In genomic region chr13:37312951-37313350, GRCm38 (mm10) we compare ENCODE assay signal across 8 mouse cellular contexts. TPM values are rescaled to one million over a fixed set of nuclear protein-coding genes. Genes with fewer than 3 reads are reported as not detected.
DNase-seq lines count a peak whose midpoint lies in the region; ATAC-seq and TF ChIP-seq lines count a peak whose summit lies in the region.
"Had no signal": no experiment of that assay in that cellular context is flagged by ENCODE, and none has a peak within 500 bp of the region (broad histone marks: within the 10 kb centered on the region; RNA-seq: fewer than 3 reads in every experiment).

No protein-coding gene starts in this region.

- peak overlapping the region; percentile 67; the same call in 1 of the 2 replicates for H3K4me2 ChIP-seq in neural tube, embryonic 12.5 days (replicated peaks)
- peak overlapping the region; percentile 64 for H3K4me2 ChIP-seq in forebrain, postnatal 0 days (ENCODE audit: low read depth)
- 0 out of 2 replicates have a peak overlapping the region, but pooled peaks have one; percentile 76 for H3K4me2 ChIP-seq in limb, embryonic 15.5 days
- no peak overlapping the region for H3K4me2 ChIP-seq in liver, embryonic 11.5 days

- H3K27ac ChIP-seq in neural tube, embryonic 12.5 days = no peak overlapping the region
- H3K27ac ChIP-seq in forebrain, postnatal 0 days (ENCODE audit: low read depth, low read length) = no peak overlapping the region
- no peak overlapping the region for H3K27ac ChIP-seq in limb, embryonic 15.5 days
- no peak overlapping the region for H3K27ac ChIP-seq in liver, embryonic 11.5 days (ENCODE audit: low read depth, low read length)
- H3K27ac ChIP-seq: kidney, embryonic 15.5 days had no signal

- 21% methylated on average over 4 of the region's 4 CpGs for WGBS in neural tube, embryonic 12.5 days
- WGBS in forebrain, postnatal 0 days = 10% methylated on average over 4 of the region's 4 CpGs
- 18% methylated on average over 4 of the region's 4 CpGs for WGBS in limb, embryonic 15.5 days
- WGBS in liver, embryonic 11.5 days = 36% methylated on average over 4 of the region's 4 CpGs

- no peaks in the 10 kb centered on the region for H3K9me3 ChIP-seq in neural tube, embryonic 12.5 days
- H3K9me3 ChIP-seq in forebrain, postnatal 0 days (ENCODE audit: low read length) = no peaks in the 10 kb centered on the region
- H3K9me3 ChIP-seq in limb, embryonic 15.5 days = no peaks in the 10 kb centered on the region
- H3K9me3 ChIP-seq in liver, embryonic 11.5 days (ENCODE audit: control insufficient read depth, low read length) = no peaks in the 10 kb centered on the region
- H3K9me3 ChIP-seq: kidney, embryonic 15.5 days had no signal

- H3K4me1 ChIP-seq in neural tube, embryonic 12.5 days = peaks cover 10% of the 10 kb centered on the region
- H3K4me1 ChIP-seq in forebrain, postnatal 0 days (ENCODE audit: insufficient read depth) = 0 out of 2 replicates have a peak, but pooled peaks cover 5% of the 10 kb centered on the region
- peaks cover 17% of the 10 kb centered on the region for H3K4me1 ChIP-seq in limb, embryonic 15.5 days
- H3K4me1 ChIP-seq in liver, embryonic 11.5 days (replicated peaks; ENCODE audit: control insufficient read depth, insufficient read depth, low read length) = peaks cover 2% of the 10 kb centered on the region; the same call in 1 of the 2 replicates

- no peak for ATAC-seq in neural tube, embryonic 12.5 days (ENCODE audit: low FRiP score, low read depth)
- peak; percentile 25; the same call in 1 of the 2 replicates for ATAC-seq in forebrain, postnatal 0 days
- no peak for ATAC-seq in limb, embryonic 15.5 days (ENCODE audit: insufficient number of reproducible peaks, low FRiP score, low TSS enrichment, low read depth)
- ATAC-seq in liver, embryonic 11.5 days (replicated peaks; ENCODE audit: low FRiP score) = no peak

- H3K4me3 ChIP-seq in neural tube, embryonic 12.5 days = no peak overlapping the region
- 0 out of 2 replicates have a peak overlapping the region, but pooled peaks have one; percentile 30 for H3K4me3 ChIP-seq in forebrain, postnatal 0 days (ENCODE audit: low read depth, low read length)
- H3K4me3 ChIP-seq in limb, embryonic 15.5 days = no peak overlapping the region; the same call in 1 of the 2 replicates
- no peak overlapping the region for H3K4me3 ChIP-seq in liver, embryonic 11.5 days (ENCODE audit: low read depth, low read length)

- DNase-seq in neural tube, embryonic 10.5 days (ENCODE audit: extremely low spot score, low spot score) = no peak
- no peak for DNase-seq in forebrain, postnatal 0 days
- no peak for DNase-seq in adipocyte (ENCODE audit: low spot score)
- DNase-seq in liver, embryonic 11.5 days (ENCODE audit: low spot score) = no peak
- DNase-seq in kidney, postnatal 14 days = no peak

- H3K27me3 ChIP-seq in neural tube, embryonic 12.5 days (replicated peaks) = no peaks in the 10 kb centered on the region
- no peaks in the 10 kb centered on the region for H3K27me3 ChIP-seq in forebrain, postnatal 0 days (ENCODE audit: insufficient read depth, low read length)
- H3K27me3 ChIP-seq in limb, embryonic 15.5 days = no peaks in the 10 kb centered on the region
- peaks cover 6% of the 10 kb centered on the region for H3K27me3 ChIP-seq in liver, embryonic 11.5 days (replicated peaks; ENCODE audit: control insufficient read depth, insufficient read depth, low read length)

- H3K9ac ChIP-seq in neural tube, embryonic 12.5 days = no peak overlapping the region
- H3K9ac ChIP-seq in forebrain, postnatal 0 days = 0 out of 2 replicates have a peak overlapping the region, but pooled peaks have one; percentile 26
- H3K9ac ChIP-seq in limb, embryonic 15.5 days = no peak overlapping the region
- H3K9ac ChIP-seq in liver, embryonic 11.5 days (ENCODE audit: low read depth, low read length) = no peak overlapping the region

- no peaks in the 10 kb centered on the region for H3K36me3 ChIP-seq in neural tube, embryonic 12.5 days
- no peaks in the 10 kb centered on the region for H3K36me3 ChIP-seq in forebrain, postnatal 0 days (ENCODE audit: insufficient read depth)
- no peaks in the 10 kb centered on the region for H3K36me3 ChIP-seq in limb, embryonic 15.5 days
- no peaks in the 10 kb centered on the region for H3K36me3 ChIP-seq in liver, embryonic 11.5 days (ENCODE audit: control insufficient read depth, insufficient read depth, low read length)
- H3K36me3 ChIP-seq: kidney, embryonic 15.5 days had no signal

- TF ChIP-seq CTCF in forebrain, postnatal 0 days (IDR thresholded peaks at IDR 0.05; ENCODE audit: low read depth) = no peak

RNA-seq across cellular contexts. Expression of gene Ly86, which starts 32.1 kb away (rescaled TPM):
- 6.7 and 7.0 TPM in 2 replicates for polyA plus RNA-seq in neural tube, embryonic 12.5 days (2016; fragmentation: Nextera tagmentation; extraction: Ambion mirVana)
- total RNA-seq in forebrain, postnatal 0 days (2014; rRNA removed) = 3.1 and 5.2 TPM in 2 replicates
- polyA plus RNA-seq in forebrain, postnatal 0 days (2015; fragmentation: Nextera tagmentation; extraction: Ambion mirVana) = 11.3 and 11.6 TPM in 2 replicates
- polyA plus RNA-seq in limb, embryonic 15.5 days (2015; fragmentation: Nextera tagmentation; extraction: Ambion mirVana) = 15.3 and 17.8 TPM in 2 replicates
- polyA plus RNA-seq in liver, embryonic 11.5 days (2014; fragmentation: Nextera tagmentation; extraction: Ambion mirVana) = 8.3 and 9.4 TPM in 2 replicates
